Comparison of ENCODE assay signal across 7 mouse cellular contexts in the genomic region with DNA sequence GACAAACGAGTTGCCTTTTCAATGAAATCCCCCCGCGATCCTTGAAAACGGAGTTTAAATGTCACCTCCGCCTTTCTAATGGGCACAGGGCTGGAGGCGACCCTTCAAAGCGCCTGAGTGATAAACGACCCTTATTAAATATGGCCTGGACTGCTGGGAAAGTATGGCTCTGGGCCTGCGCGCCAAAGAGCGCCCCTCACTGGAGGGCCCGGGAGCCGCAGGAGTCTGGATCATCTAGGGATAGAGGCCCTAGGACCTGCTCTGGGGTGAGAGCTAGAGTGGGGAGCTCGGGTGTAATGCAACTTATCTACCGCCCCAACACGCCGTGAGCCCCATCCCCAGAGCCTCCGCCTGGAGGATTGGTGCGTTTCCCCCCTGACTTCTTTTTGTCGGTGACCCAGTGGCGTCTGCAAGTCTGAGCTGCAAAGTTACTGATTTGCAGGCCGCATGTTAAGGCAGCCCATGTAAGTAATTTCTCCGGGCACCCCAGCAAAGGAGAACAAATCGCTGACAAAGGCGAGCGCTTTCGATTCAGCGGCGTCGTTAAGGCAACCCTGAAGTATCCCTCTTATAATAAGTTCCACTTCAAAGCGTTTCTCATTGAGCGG. TPM values are rescaled to one million over a fixed set of nuclear protein-coding genes. Genes with fewer than 3 reads are reported as not detected.
DNase-seq lines count a peak whose midpoint lies in the region; ATAC-seq and TF ChIP-seq lines count a peak whose summit lies in the region.

No protein-coding gene starts in this region.

- TF ChIP-seq CTCF in cortical plate, adult 2 months (IDR thresholded peaks at IDR 0.05; ENCODE audit: extremely low read depth, insufficient read depth, low read length) = no peak

- H3K36me3 ChIP-seq in megakaryocyte, embryonic 14.5 days (replicated peaks; ENCODE audit: low read length) = no peaks in the 10 kb centered on the region
- H3K36me3 ChIP-seq in hindbrain, embryonic 15.5 days = no peaks in the 10 kb centered on the region
- H3K36me3 ChIP-seq in lung, embryonic 16.5 days (ENCODE audit: control insufficient read depth, insufficient read depth, low read length) = no peaks in the 10 kb centered on the region
- H3K36me3 ChIP-seq in stomach, embryonic 15.5 days = no peaks in the 10 kb centered on the region

- 2% methylated on average over 32 of the region's 32 CpGs for WGBS in hindbrain, embryonic 15.5 days
- 5% methylated on average over 32 of the region's 32 CpGs for WGBS in lung, embryonic 16.5 days
- WGBS in stomach, embryonic 15.5 days = 5% methylated on average over 32 of the region's 32 CpGs

- DNase-seq in urinary bladder, postnatal 25 days (ENCODE audit: low spot score) = no peak

- peaks cover 8% of the 10 kb centered on the region for H3K4me1 ChIP-seq in megakaryocyte, embryonic 14.5 days
- H3K4me1 ChIP-seq in cortical plate, adult 2 months (ENCODE audit: control insufficient read depth, insufficient read depth, low read length) = no peaks in the 10 kb centered on the region
- peaks cover 40% of the 10 kb centered on the region for H3K4me1 ChIP-seq in hindbrain, embryonic 15.5 days (replicated peaks)
- H3K4me1 ChIP-seq in lung, embryonic 16.5 days (replicated peaks; ENCODE audit: control insufficient read depth, insufficient read depth, low read length) = peaks cover 13% of the 10 kb centered on the region
- H3K4me1 ChIP-seq in stomach, embryonic 15.5 days = peaks cover 15% of the 10 kb centered on the region

- no peaks in the 10 kb centered on the region for H3K9me3 ChIP-seq in megakaryocyte, embryonic 14.5 days
- H3K9me3 ChIP-seq in hindbrain, embryonic 15.5 days = no peaks in the 10 kb centered on the region
- H3K9me3 ChIP-seq in lung, embryonic 16.5 days (ENCODE audit: control insufficient read depth, low read length) = no peaks in the 10 kb centered on the region
- no peaks in the 10 kb centered on the region for H3K9me3 ChIP-seq in stomach, embryonic 15.5 days

- peaks cover 67% of the 10 kb centered on the region for H3K27me3 ChIP-seq in megakaryocyte, embryonic 14.5 days (replicated peaks)
- peaks cover 58% of the 10 kb centered on the region for H3K27me3 ChIP-seq in hindbrain, embryonic 15.5 days
- H3K27me3 ChIP-seq in lung, embryonic 16.5 days (ENCODE audit: control insufficient read depth, insufficient read depth, low read depth, low read length) = peaks cover 71% of the 10 kb centered on the region
- peaks cover 74% of the 10 kb centered on the region for H3K27me3 ChIP-seq in stomach, embryonic 15.5 days (replicated peaks)

- no peak for TF ChIP-seq POLR2A in cortical plate, adult 2 months (IDR thresholded peaks at IDR 0.05; ENCODE audit: extremely low read depth, insufficient read depth, low read length)

- H3K4me2 ChIP-seq in hindbrain, embryonic 15.5 days = peak overlapping the region; percentile 41
- H3K4me2 ChIP-seq in lung, embryonic 16.5 days (ENCODE audit: low read depth, low read length) = peak overlapping the region; percentile 51
- peak overlapping the region; percentile 43 for H3K4me2 ChIP-seq in stomach, embryonic 15.5 days

- peak overlapping the region; percentile 89 for H3K27ac ChIP-seq in cortical plate, adult 2 months (ENCODE audit: insufficient read depth, low read length)
- H3K27ac ChIP-seq in hindbrain, embryonic 15.5 days (replicated peaks) = peak overlapping the region; percentile 81
- H3K27ac ChIP-seq in lung, embryonic 16.5 days (ENCODE audit: low read length) = no peak overlapping the region
- H3K27ac ChIP-seq in stomach, embryonic 15.5 days = no peak overlapping the region

- ATAC-seq in megakaryocyte, adult 5-6 weeks (ENCODE audit: poor library complexity, severe bottlenecking) = no peak
- ATAC-seq in hindbrain, embryonic 15.5 days (ENCODE audit: low FRiP score, low read depth) = peak; percentile 76
- ATAC-seq in lung, embryonic 16.5 days (ENCODE audit: low read depth) = peak; percentile 53
- no peak for ATAC-seq in stomach, embryonic 15.5 days (ENCODE audit: insufficient read depth, low FRiP score, low read depth)

- H3K9ac ChIP-seq in hindbrain, embryonic 15.5 days = peak overlapping the region; percentile 1; the same call in 1 of the 2 replicates
- H3K9ac ChIP-seq in lung, embryonic 16.5 days (ENCODE audit: low read length) = no peak overlapping the region
- no peak overlapping the region for H3K9ac ChIP-seq in stomach, embryonic 15.5 days

- peak overlapping the region; percentile 81 for H3K4me3 ChIP-seq in megakaryocyte, embryonic 14.5 days (replicated peaks)
- no peak overlapping the region for H3K4me3 ChIP-seq in cortical plate, adult 2 months (ENCODE audit: insufficient read depth, low read length)
- H3K4me3 ChIP-seq in hindbrain, embryonic 15.5 days = peak overlapping the region; percentile 6
- peak overlapping the region; percentile 37 for H3K4me3 ChIP-seq in lung, embryonic 16.5 days (ENCODE audit: low read length)
- peak overlapping the region; percentile 12 for H3K4me3 ChIP-seq in stomach, embryonic 15.5 days (replicated peaks)

RNA-seq across cellular contexts. Expression of gene Gm5089, which starts 2.6 kb away (rescaled TPM):
- not detected in 2 replicates for polyA plus RNA-seq in megakaryocyte, embryonic 14.5 days (2012; ENCODE audit: insufficient read depth, low replicate concordance)
- not detected in 2 replicates for total RNA-seq in megakaryocyte, adult 5-6 weeks (2015)
- not detected in 2 replicates for total RNA-seq in megakaryocyte, adult 5-6 weeks (2017)
- polyA plus RNA-seq in cortical plate, adult 2 months (2012; rRNA removed) = 0.13 and 0.17 TPM in 2 replicates
- 2.4 and 2.7 TPM in 2 replicates for polyA plus RNA-seq in hindbrain, embryonic 15.5 days (2015; fragmentation: Nextera tagmentation; extraction: Ambion mirVana)
- polyA plus RNA-seq in lung, embryonic 16.5 days (2015; fragmentation: Nextera tagmentation; extraction: Ambion mirVana) = not detected in 2 replicates
- 0.06 TPM in 1 of 2 replicates, not detected in the other for polyA plus RNA-seq in stomach, embryonic 15.5 days (2015; fragmentation: Nextera tagmentation; extraction: Ambion mirVana)

RNA-seq across cellular contexts. Expression of gene Zic5, which starts 12.0 kb away (rescaled TPM):
- not detected in 2 replicates for polyA plus RNA-seq in megakaryocyte, embryonic 14.5 days (2012; ENCODE audit: insufficient read depth, low replicate concordance)
- total RNA-seq in megakaryocyte, adult 5-6 weeks (2015) = not detected in 2 replicates
- total RNA-seq in megakaryocyte, adult 5-6 weeks (2017) = not detected in 2 replicates
- polyA plus RNA-seq in cortical plate, adult 2 months (2012; rRNA removed) = 2.8 and 3.3 TPM in 2 replicates
- polyA plus RNA-seq in hindbrain, embryonic 15.5 days (2015; fragmentation: Nextera tagmentation; extraction: Ambion mirVana) = 13.8 and 17.9 TPM in 2 replicates
- not detected in 2 replicates for polyA plus RNA-seq in lung, embryonic 16.5 days (2015; fragmentation: Nextera tagmentation; extraction: Ambion mirVana)
- polyA plus RNA-seq in stomach, embryonic 15.5 days (2015; fragmentation: Nextera tagmentation; extraction: Ambion mirVana) = not detected in 2 replicates

RNA-seq across cellular contexts. Expression of gene Zic2, which starts 21.7 kb away (rescaled TPM):
- not detected in 2 replicates for polyA plus RNA-seq in megakaryocyte, embryonic 14.5 days (2012; ENCODE audit: insufficient read depth, low replicate concordance)
- not detected in 2 replicates for total RNA-seq in megakaryocyte, adult 5-6 weeks (2015)
- not detected in 2 replicates for total RNA-seq in megakaryocyte, adult 5-6 weeks (2017)
- polyA plus RNA-seq in cortical plate, adult 2 months (2012; rRNA removed) = 11.1 and 11.9 TPM in 2 replicates
- 11.6 and 12.9 TPM in 2 replicates for polyA plus RNA-seq in hindbrain, embryonic 15.5 days (2015; fragmentation: Nextera tagmentation; extraction: Ambion mirVana)
- polyA plus RNA-seq in lung, embryonic 16.5 days (2015; fragmentation: Nextera tagmentation; extraction: Ambion mirVana) = not detected in 2 replicates
- not detected in 2 replicates for polyA plus RNA-seq in stomach, embryonic 15.5 days (2015; fragmentation: Nextera tagmentation; extraction: Ambion mirVana)

RNA-seq across cellular contexts. Expression of gene Gm10837, which starts 36.9 kb away (rescaled TPM):
- polyA plus RNA-seq in megakaryocyte, embryonic 14.5 days (2012; ENCODE audit: insufficient read depth, low replicate concordance) = not detected in 2 replicates
- not detected in 2 replicates for total RNA-seq in megakaryocyte, adult 5-6 weeks (2015)
- total RNA-seq in megakaryocyte, adult 5-6 weeks (2017) = not detected in 2 replicates
- 0.08 TPM in 1 of 2 replicates, not detected in the other for polyA plus RNA-seq in cortical plate, adult 2 months (2012; rRNA removed)
- polyA plus RNA-seq in hindbrain, embryonic 15.5 days (2015; fragmentation: Nextera tagmentation; extraction: Ambion mirVana) = 0.50 and 0.64 TPM in 2 replicates
- not detected in 2 replicates for polyA plus RNA-seq in lung, embryonic 16.5 days (2015; fragmentation: Nextera tagmentation; extraction: Ambion mirVana)
- not detected in 2 replicates for polyA plus RNA-seq in stomach, embryonic 15.5 days (2015; fragmentation: Nextera tagmentation; extraction: Ambion mirVana)

Comparison
In these comparisons a context has a peak if more than half of its experiments do, and no peak if none do; other contexts are left out.
1. ATAC-seq: peak in hindbrain, embryonic 15.5 days (single experiment) and lung, embryonic 16.5 days (single experiment); none in megakaryocyte, adult 5-6 weeks (single experiment) and stomach, embryonic 15.5 days (single experiment).
2. H3K27ac ChIP-seq: peak in cortical plate, adult 2 months (single experiment) and hindbrain, embryonic 15.5 days (single experiment); none in lung, embryonic 16.5 days (single experiment) and stomach, embryonic 15.5 days (single experiment).
3. RNA of gene Zic2, which starts 21.7 kb away (polyA plus RNA-seq): 11.6 to 12.9 TPM in hindbrain, embryonic 15.5 days and 11.1 to 11.9 TPM in cortical plate, adult 2 months; not detected in stomach, embryonic 15.5 days, not detected in megakaryocyte, embryonic 14.5 days and not detected in lung, embryonic 16.5 days; every median in the first group is over 10 times any median in the second.
4. Peak in every context shown above with its lines, with median percentiles within 50 percentile points of each other: H3K4me2 ChIP-seq.